Mouse (Mus musculus): ENCODE results near the gene Rmi2. TPM values are rescaled to one million over a fixed set of nuclear protein-coding genes. Genes with fewer than 3 reads are reported as not detected.

Rmi2 gene
- under 1 TPM in 1 of 2 experiments, not detected in 1; 0.16 TPM for total RNA-seq (2023)

GRCm38 (mm10) chr16:10834911-10835587 lies at the start of gene Rmi2:
TSS of gene Rmi2 (plus strand) at chr16:10835059.

GRCm38 (mm10) chr16:10785371-10786231 lies 49.3 kb upstream of the Rmi2 start, which contains the start of gene Socs1:
TSS of gene Socs1 (minus strand) at chr16:10785536.

DNA sequence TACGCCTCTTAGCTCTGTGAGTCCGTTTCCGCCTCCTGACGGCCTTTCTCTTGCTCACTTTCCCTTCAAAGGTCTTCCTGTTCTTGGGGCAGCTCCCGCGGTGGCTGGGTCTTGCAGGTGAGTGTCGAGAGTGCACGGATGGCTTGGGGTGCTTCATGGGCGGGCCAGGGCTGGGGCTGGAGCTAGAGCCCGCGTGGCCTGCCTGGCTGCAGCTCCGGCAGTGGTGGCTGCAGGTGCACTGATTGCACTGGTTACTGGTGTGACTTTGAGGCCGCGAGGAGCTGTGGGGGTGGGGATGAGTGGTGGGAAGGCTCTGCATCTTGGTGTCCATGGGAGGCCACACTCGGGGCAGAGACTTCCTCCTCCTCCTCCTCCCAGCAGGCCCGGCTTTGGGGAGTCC lies 46.6 kb upstream of the Rmi2 start, which contains the start of gene Tnp2:
Tnp2 (minus strand) TSS at position 390 of the 400 bp plus-strand sequence.

DNA sequence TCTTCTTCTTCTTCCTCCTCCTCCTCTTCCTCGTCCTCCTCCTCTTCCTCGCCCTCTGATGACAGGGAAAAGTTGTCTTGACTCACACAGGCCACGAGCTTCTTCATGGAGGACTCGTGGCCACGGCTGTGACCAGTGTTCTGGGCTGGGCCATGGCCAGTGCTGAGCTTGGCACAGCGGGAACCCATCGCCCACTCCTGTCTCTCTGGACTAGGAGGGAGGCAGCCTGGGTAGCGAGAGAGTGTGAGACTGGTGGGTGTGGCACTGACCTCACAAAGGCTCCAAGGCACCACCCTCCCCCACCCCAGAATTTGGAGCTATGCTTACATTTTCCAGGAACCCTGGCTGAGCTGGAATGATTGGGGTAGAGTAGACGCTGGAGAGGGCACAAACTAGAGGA lies 44.2 kb upstream of the Rmi2 start, which contains the start of gene Prm3:
Prm3 (minus strand) TSS at position 213 of the 400 bp plus-strand sequence.

GRCm38 (mm10) chr16:10796034-10796433 lies 38.8 kb upstream of the Rmi2 start, which contains the start of gene Prm2:
TSS of gene Prm2 (minus strand) at chr16:10796134.

DNA sequence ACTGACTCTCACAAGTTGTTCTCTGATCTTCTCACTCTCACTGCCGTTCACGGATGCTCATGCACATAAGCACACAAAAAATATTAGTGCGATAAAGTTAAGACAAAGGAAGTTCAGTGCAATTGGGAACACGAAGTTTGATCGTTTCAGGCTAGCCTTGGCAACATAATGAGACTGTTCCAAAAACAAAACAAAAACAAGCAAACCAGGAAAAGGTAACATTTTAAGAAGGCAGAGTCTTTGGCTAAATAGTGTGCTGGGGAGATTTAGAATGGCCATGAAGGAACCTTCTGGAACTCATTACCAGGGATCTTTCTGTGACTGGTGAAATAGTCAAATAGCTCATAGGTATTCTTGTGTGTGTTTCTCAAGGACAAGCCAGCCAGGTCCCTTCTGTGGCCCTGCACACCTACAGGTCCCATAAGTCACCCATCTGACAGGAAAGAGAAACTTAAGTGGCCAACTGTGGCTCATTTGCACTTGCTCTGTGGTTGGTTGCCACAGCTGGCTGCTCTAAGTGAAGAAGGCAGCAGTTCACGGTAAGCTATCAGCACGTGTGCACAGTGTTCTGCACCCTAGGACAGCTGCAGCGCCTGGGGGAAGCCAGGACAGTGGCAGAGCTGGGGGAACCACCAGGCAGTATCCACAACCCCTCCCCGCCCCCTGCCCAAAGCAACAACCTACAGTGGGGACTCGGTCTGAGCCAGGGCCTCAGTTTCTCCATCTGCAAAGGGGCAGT lies 28.9 kb upstream of the Rmi2 start, which contains the start of gene Prm1:
Prm1 (minus strand) TSS at position 51 of the 739 bp plus-strand sequence.

GRCm38 (mm10) chr16:10812865-10813371 lies 21.9 kb upstream of the Rmi2 start, which contains the start of gene Gm11172:
TSS of gene Gm11172 (plus strand) at chr16:10812915.

Other genes starting within 250 kb of the Rmi2 start
- 1 to 10 TPM; 2.3 to 2.8 TPM for gene Socs1, start 49.5 kb upstream of the Rmi2 start, total RNA-seq (2023)
- gene Tnp2, start 46.4 kb upstream of the Rmi2 start, total RNA-seq (2023), result not detected
- not detected for gene Prm3, start 44.1 kb upstream of the Rmi2 start, total RNA-seq (2023)
- not detected for gene Prm2, start 38.9 kb upstream of the Rmi2 start, total RNA-seq (2023)
- not detected for gene Prm1, start 29.2 kb upstream of the Rmi2 start, total RNA-seq (2023)
- gene Gm11172, start 22.1 kb upstream of the Rmi2 start, total RNA-seq (2023), result not detected
- gene Snn, start 225.9 kb downstream of the Rmi2 start, total RNA-seq (2023), result 1 to 10 TPM; 6.3 to 7.8 TPM
- gene Litaf, start 231.1 kb downstream of the Rmi2 start, total RNA-seq (2023), result 100 to 1,000 TPM; 253 to 299 TPM

Measured in monocyte, adult 59 days (primary cell).